Mouse (Mus musculus): ENCODE measurements around the gene Olig2.

The Olig2 gene

GRCm38 (mm10) chr16:91270982-91271549 lies 45.8 kb downstream of the Olig2 start:
- DNase-seq, result no peak

GRCm38 (mm10) chr16:91271634-91272033 lies 46.4 kb downstream of the Olig2 start:
- DNase-seq, result peak; percentile 13

Measured in right cerebral cortex, postnatal 14 days (tissue).